Mouse (Mus musculus): ENCODE data around the gene Tmem262. TPM values are rescaled to one million over a fixed set of nuclear protein-coding genes. Genes with fewer than 3 reads are reported as not detected.
"Not testable (repeated sequence)": the region's sequence is repeated elsewhere in the genome, so short reads cannot be mapped to it uniquely, and the experiment has no call there.

Tmem262 gene
- not detected for total RNA-seq (2021)
- long read RNA-seq, experiment 1: 0 reads
- long read RNA-seq, experiment 2: 0 reads

DNA sequence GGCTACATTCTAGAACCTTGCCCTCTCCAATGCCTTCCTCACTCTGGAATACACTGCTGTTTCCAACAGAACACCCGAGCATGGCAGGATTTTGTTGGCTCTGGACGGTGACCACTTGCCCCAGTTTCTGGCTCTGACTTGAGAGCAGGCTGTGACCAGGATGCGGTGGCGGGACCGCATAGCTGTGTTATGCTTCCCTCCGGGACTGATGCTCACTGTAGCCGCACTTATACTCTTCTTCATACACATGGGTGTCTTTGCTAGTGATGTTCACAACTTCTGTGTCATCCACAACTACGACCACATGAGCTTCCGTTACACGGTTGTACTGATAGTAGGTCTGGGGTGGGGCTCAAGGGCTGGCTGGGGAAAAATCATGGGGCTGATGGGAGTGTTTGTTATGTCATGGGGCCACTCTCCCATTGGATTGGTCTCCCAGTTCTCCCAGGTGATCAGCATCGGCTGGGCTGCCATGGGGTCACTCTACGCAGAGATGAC, at the start of gene Tmem262:
Tmem262 (plus strand) TSS at position 51 of the 498 bp plus-strand sequence.
- DNase-seq (ENCODE audit: low spot score in 2 of 2): no peak

DNA sequence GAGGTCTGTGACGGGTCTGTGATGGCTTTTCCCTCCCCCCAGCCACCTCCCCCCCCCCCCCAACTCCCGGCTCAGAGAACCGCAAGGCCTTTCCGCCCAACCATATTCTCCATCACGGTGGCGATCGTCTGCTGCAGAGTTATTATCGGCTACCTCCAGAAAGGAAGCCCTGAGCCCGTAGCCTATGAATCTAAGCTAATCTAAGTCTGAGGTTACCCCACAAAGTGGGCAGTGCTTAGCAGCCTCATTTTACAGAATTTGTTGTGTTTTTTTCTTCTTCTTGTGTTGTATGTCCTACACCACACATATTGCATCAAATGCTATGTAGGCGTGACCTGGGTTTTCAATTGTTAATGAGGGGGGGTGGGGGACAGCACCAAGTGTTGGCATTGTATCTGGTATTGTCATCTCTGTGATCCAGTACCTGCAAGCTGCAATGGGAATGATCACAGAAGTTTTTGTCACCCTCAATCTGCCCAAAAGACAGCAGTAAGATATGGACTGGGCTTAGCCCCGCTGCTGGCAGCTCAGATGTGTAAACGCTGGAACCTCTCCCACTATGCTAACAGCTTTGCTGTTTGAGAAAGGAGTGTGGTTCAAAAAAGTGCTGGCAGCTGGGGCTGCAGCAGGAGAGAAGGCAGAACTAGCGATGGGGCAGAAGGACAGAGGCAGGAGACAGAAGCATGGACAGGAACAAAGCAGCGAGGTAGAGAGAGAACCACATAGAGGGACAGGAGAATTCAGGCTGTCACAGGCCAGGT, 49.1 kb upstream of the Tmem262 start:
- DNase-seq (ENCODE audit: low spot score in 2 of 2): no peak

DNA sequence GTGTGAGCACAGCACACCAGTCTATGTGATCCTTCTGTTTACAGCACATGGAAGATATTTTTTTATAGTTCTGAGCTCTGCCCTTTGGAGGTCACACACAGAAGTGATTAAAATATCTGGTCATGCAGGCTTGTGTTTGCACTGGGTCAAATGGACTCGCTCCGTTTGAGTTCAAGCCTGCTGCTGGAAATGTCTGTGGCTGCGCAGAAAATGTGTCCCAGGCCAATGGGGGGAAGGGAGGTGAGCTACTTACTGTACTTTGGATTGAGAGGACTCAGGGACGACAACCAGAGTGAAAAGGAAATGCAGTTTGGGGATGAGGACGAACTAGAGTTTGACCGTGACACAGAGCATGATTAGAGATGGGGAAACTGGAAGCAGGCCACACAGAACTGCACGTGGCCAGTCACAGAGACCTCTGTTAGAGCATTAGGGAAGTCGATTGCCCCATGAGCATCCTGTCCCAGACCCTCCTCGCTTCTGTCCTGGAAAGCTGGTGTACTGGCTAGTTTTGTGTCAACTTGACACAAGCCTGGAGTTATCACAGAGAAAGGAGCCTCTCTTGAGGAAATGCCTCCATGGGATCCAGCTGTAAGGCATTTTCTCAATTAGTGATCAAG, 43.8 kb upstream of the Tmem262 start:
- no peak for DNase-seq (ENCODE audit: low spot score in 2 of 2)

DNA sequence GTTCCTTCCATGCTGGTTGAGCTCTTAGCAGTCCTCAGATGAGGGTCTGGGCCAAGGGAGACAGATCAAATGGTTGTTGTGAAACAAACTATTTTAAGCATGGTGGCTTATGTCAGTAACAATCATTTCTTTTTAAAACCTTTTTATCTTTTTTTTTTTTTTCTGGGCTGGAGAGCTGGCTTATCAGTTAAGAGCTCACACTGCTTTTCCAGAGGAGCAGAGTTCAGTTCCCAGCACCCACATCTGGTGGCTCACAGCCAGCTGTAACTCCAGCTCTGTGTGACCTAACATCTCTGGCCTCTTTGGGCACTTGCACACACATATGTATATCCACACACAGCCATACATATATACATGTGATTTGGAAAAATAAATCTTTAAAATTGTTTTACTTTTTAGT, 42.1 kb upstream of the Tmem262 start:
- no peak for DNase-seq (ENCODE audit: low spot score in 2 of 2)

DNA sequence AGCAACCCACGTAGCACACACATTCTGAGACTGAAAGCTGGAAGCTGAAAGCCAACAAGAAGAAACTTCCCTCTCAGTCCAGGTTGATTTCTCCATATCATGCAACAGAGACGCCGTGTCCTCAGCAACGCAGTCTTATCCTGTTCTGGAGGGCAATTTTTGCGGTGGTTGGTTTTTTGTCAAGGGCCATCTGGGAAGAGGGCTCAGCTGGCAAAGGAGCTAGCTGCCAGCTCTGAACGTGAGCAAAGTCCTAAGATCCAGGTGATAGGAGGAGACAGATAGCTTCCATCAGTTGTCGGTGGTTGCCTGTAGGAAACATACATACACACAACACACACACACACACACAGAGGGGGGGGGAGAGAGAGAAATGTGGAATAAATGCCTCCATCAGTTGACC, 41.5 kb upstream of the Tmem262 start:
- DNase-seq (ENCODE audit: low spot score in 2 of 2): no peak

DNA sequence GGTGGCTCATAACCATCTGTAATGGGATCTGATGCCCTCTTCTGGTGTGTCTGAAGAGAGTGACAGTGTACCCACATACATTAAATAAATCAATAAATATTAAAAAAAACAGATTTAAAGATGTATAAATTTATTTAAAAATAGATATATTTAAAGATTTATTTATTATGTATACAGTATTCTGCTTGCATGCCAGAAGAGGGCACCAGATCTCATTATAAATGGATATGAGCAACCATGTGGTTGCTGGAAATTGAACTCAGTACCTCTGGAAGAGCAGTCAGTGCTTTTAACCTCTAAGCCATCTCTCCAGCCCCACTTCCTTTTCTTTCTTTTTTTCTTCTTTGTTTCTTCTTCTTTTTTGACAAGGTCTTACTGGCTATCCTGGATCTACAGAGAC, 39.8 kb upstream of the Tmem262 start:
- DNase-seq (ENCODE audit: low spot score in 2 of 2): no peak

DNA sequence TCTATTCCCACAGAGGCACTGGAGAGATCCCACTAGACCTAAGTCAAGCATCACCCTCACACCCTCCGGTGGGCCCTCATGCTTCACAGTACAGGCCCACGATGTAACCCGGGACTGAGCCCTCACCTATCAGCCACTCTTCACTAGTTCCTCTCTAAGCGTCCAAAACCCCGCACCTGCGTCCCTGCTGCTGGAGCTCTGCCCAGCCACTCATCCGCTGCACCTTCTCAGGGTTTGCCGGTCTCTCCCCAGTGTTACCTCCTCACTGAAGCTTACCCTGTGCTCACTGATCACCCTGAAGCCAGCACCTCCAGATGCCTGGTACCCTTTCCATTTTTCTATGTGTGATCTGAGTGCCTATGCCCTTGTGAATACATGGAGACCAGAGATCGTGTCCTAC, 37.5 kb upstream of the Tmem262 start:
- DNase-seq (ENCODE audit: low spot score in 2 of 2): no peak

DNA sequence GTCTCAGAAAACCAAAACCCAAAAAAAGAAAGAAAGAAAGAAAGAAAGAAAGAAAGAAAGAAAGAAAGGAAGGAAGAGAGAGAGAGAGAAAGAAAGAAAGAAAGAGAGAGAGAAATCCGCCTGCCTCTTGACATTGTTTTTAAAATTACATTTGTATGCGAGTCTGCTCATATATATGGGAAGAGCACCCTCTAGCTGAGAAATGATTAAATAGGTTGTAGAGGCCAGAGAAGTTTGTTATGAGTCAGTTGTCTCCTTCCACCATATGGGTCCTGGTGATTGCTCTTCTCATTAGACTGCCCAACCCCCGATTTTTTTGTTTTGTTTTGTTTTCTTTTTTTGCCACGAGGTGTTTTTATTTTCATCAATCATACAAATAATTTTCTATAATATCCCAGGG, 35.7 kb upstream of the Tmem262 start:
- DNase-seq (ENCODE audit: low spot score in 2 of 2): not testable (repeated sequence)

DNA sequence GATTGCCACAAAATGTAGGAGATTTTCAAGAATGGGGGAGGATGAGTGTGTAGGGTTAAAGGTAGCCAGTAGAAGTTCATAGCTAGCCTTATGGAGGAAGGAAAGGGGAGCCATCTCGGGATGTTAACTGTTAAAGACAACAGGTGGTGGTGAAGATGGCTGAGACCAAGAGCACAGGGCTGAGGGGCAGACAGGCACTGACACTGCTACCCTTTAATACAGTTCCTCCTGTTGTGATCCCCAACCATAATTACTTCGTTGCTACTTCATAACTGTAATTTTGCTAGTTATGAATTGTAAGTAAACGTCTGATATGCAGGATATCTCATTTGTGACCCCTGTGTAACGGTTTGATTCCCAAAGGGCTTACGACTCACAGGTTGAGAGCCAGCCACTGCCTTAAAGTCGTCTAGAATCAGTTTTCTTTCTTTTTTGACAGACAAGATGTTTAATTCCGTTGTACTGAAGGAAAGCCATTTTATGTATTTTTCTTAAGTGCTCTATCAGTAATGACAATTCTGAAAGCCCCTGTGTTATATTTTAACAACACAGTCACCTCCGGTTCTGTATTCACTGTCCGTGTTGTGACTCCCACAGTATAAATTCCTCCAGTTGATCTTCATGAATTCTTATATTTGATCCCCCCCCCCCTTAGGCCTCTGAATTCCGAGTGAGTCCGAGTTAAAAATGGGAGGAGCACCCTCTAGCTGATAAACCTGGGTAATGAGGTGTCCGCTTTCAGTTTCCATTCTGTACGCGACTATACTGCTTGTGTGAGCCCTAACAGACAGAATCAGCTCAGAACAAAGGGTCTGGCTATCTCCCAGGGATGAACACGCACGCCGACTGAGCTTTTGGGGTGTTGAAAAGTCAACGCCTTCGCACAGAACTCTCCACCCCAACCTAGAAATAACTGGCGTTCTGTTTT, 34.2 kb upstream of the Tmem262 start:
- DNase-seq (ENCODE audit: low spot score in 2 of 2): no peak

DNA sequence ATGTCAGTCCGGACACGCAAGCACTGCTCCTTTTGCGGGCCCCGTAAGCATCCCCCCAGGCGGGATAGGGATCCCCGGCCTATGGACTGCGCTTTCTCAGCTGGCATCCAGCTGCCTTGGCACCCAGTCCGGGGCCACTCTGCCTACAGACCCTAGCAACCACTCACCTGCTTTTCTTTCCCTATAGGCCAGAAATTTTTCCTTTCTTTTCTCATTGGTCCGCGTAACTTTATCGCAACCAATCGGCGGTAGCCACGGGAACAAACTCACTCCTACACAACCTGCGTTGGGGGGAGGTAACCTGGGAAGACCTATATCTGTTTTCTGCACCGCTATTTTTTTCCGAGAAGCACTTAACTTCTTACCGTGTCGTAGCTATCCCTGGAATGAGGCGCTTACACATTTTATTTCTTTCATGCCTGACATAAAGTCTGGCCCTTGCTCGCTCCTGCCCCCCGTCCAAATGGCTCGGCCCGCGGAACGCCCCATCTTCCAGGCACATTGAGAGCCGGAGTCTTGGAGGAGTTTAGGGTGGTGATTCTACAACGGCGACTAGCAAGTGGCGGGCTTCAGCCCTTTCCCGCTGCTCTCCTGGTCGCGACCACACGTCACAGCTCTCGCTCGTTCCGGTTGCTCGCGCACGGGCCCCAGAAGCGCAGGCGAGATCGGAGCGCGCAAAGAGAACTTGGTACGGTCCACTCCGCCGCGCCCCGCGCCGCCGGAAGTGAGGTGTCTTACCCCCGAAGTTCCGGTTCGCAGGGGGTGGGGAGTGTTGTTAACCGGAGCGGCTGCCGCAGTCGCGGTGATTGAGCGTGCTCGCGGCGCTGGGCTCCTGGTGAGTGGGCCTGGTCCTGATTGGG, 33.3 kb upstream of the Tmem262 start, which contains the start of gene Syvn1:
Syvn1 (plus strand) TSS at position 283 of the 860 bp plus-strand sequence.
- DNase-seq (ENCODE audit: low spot score in 2 of 2): peak; percentile 85 to 92

DNA sequence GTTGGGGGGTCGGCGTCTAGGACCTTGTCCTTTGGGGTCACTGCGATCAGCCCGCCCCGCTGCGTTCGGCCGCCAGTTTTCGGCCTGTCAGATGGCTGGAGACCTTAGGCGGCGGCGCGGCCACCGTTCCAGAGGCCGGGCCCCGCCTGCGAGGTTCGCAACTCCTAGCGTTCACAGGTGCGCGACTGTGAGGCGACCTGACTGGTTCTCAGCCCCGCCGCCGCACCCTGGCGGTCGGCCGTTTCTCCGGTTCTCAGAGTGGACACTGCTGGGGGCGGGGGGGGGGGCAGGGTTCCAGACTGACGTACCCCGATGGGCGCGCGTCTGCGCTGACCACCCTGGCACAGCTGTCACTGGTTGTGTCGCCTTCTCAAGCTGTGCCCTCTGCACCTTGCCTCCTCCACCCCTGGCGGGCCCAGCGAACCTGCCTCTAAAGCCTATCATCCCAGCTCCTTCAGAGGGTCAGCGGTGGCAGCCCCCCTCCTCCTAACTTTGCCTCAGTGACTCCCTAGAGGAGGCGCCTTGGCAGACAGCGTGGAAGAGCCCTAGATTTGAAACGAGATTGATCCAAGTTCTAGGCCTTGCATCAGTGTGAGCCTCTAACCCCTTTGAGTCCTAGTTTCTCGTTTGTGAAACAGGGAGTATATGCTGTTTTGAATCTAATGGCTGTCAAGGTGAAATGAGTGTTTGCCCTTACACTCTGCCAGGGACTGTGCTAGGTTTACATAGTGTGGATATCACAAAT, 32.5 kb upstream of the Tmem262 start:
- no peak for DNase-seq (ENCODE audit: low spot score in 2 of 2)

DNA sequence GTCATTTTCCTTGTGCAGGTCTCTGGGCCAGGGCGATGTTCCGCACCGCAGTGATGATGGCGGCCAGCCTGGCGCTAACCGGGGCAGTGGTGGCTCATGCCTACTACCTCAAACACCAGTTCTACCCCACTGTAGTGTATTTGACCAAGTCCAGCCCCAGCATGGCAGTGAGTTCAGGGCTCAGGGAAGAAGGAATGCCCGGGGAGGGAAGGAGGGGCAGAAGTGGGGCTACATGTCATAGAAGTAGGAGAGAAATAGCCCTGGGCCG, 32.0 kb upstream of the Tmem262 start:
- DNase-seq (ENCODE audit: low spot score in 2 of 2): no peak

DNA sequence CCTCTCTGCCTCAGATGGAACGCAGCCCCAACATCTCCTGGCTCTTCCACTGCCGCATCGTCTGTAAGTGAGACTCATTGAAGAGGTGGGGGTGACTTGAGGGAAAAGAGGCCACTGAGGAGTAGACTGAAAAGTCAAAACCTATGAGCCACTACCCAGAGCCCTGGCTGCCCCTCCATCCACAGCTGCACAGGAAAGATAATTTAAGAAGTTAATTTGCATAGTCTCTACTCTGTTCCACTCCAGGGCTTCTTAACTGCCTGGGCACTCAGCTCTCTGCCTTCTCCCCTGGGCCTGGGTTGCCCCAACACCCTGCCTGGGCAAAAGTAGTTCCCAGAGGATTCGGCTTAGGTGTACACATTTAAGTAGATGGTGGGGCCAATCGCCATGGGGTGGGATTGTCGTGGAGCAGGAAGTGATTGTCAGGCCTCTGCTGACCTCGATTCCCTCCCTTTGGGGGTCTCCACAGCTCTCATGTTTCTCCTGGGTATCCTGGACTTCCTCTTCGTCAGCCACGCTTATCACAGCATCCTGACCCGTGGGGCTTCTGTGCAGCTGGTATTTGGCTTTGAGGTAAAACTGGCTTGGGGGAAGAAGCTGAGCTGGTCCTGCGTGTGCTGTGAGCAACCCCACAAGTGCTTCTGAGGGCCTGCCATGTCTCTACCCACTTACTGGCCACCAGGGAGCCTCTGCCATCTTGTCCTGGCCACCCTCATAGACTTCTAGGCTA, 31.0 kb upstream of the Tmem262 start:
- no peak for DNase-seq (ENCODE audit: low spot score in 2 of 2)

DNA sequence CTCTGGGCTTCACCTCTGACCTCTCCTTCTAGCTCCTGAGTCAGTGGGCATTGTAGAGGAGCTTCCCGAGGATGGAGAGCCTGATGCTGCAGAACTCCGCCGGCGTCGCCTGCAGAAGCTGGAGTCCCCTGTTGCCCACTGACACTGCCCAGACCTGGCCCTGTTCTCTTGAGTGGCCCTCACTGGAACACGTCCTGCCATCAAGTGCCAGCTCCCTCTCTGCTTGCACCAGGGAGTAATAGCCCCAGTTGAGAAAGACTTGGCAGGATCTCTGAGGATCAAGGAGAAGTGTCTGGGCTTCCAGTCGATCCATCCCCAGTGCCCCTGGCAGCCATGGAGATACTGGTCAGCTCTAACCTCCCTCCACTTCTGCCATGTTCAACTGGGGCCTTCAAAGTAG, 27.3 kb upstream of the Tmem262 start:
- DNase-seq (ENCODE audit: low spot score in 2 of 2): no peak

DNA sequence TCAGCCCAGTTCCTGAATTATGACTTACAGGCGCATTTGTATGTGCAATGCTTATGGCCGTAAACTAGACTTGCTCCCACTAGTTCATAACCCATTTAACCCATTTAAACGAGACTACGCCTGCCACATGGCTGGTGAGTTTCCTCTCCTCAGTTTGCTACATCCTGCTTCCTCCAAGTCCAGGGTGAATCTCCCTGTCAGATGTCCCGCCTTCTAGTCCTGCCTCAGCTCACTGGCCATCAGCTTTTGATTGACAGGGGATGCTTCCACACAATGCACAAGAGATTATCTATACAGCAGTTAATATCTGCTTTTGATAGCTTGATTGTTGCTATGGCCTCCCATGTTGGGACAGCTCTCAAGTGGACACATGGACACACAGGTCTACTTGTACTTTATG, 25.5 kb upstream of the Tmem262 start:
- DNase-seq (ENCODE audit: low spot score in 2 of 2): no peak

DNA sequence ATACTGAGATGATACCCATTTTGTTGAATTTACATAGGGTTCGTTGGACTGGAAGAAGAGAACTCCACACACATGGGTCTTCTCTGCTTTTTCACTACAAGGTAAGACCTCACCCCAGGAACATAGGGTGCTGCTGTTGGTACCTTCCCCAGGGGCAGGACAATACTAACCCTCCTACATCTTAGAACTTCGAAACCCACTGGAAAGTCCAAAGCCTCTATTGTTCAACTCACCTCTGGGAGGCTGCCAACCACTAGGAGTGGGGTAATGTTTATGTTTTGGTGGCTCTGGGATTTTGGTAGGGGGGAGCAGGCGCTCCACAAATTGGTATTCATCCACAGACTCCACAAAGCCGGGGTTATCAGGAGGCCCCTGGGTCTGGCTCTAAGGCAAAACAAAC, 23.1 kb upstream of the Tmem262 start:
- DNase-seq (ENCODE audit: low spot score in 2 of 2): no peak

DNA sequence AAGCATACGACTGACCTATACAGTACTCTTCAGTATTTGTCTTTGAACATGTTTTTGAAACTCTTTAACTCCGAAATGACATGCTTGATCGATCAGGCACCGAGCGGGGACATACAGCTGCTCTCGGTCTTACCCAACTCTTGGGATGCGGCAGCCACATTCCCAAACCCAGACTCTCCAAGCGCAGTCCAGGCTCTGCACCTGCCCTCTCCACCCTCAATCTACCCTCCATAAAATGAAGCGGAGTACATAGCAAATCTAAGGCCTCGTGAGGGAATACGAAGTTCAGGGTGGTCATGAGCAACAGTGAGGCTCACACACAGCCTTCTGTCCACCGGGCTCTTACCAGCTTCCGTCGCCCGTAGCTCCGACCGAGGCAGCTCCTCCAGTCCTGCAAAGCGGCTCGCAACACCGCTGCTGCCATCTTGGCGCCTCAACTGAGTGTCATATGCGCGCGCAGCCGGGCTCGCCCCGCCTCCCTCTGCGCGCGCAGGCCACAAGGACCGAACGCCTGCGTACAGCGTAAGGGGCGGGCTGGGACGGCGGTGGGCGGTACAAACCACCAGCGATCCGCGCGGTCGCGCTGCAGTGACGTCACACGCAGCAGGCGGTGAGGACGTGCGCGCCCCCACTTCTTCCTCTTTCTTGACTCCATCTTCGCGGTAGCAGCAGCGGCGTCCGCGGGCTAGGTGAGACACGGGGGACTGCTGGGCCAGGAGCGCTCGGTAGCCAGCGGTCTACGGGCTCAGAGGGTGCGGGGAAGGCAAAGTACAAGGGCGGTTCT, 22.3 kb upstream of the Tmem262 start, which contains the start of the genes Mrpl49 and Fau:
Mrpl49 (minus strand) TSS at position 473 of the 784 bp plus-strand sequence.
Fau (plus strand) TSS at position 532 of the 784 bp plus-strand sequence.
- peak; percentile 99 to 100 for DNase-seq (ENCODE audit: low spot score in 2 of 2)

DNA sequence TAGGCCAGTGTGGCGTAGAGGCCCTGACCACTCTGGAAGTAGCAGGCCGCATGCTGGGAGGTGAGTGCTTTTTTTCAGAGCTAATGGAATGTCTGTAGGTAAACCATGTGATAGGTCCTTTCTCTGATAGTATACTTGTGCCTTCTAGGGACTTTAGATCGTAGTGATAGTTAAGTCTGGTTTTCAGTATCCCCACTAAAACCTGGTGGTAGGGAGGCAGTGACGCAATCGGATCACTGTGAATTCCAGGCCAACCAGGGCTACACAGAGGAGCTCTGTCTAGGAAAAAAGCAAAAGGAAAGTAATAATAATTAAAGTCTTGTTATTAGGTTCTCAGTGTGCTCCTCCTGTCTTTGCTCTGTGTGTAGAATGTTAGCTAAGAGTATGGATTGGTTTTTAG, 21.3 kb upstream of the Tmem262 start:
- DNase-seq (ENCODE audit: low spot score in 2 of 2): no peak

Measured in left cerebral cortex, adult 18-20 months (tissue).